Mouse (Mus musculus): ENCODE data around the gene Tmem260.
"Not testable (repeated sequence)": the region's sequence is repeated elsewhere in the genome, so short reads cannot be mapped to it uniquely, and the experiment has no call there.

Gene Tmem260

DNA sequence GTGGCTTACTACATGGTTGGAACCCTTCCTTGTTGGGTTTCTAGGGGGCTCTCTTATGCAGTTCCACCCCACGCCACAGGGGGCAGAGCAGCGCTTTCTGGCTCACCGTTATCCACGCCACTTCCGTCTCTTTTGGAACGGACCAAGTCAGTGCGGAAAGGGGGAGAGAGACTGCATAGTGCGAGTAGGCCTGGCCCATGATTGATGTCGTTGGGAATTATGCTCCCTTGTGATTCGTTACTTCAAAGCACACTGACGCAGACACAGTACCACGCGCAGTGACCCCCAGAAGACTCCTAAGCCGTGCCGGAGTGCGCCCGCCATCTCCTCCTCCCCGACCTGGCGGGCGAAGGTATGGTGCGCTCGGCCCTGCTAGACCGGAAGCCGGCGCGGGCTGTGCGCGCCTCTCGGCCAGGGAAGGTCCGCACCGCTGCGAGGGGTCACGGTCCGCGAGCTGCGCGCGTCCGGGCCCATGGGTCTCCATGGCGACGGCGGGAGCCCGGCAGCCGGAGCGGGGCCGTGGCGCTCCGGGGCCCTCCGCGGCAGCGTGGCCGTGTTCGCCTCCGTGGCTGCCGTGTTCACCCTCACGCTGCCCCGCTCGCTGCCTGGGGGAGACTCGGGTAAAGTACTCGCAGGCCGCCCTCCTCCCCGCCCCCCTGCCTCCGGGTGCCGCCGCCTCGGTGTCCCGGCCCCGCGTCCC, at the start of gene Tmem260:
Gene Tmem260 (plus strand): TSS at position 141 of the 700 bp plus-strand sequence.
- in situ Hi-C loops (cut with MseI, MboI), result no loop called here

DNA sequence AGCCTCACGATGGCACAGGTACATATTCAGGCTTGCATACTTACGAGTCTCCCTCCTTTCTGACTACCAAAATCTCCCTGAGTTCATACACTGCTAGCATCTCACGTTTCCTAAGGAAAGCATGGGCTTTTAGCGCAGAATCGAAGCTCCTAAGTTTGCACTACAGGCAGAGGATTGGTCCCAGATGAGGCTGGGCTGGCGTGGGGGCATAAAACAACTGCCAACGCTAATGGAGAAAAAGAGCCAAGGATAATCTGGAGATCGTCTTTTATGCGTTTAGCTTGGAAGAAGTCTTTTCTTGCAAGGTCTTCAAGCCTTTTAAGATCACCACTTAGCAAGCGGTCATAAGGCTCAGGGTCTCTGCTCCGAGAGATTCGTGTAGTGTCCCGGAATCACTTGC, 39.8 kb upstream of the Tmem260 start:
- in situ Hi-C loops (cut with MseI, MboI), result no loop called here

DNA sequence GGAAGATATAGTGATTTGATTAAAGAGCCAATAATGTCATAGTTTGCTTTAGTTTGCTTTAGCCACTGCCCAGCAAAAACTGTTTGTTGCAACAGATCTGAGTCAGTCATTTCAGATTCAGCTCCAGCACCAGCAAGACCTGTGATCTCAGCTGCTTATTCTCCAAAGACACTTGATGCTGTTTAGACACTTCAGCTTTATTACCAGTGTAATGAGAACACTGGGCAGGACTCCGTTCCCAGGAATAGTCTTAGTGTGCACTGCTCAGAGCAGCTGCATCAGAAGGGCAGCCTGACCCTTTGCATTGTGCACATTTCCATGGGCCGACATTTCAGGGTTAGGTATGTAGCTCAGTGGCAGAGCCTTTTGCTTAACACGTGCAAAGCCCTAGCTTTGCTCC, 28.9 kb upstream of the Tmem260 start:
- in situ Hi-C loops (cut with MseI, MboI), result no loop called here

DNA sequence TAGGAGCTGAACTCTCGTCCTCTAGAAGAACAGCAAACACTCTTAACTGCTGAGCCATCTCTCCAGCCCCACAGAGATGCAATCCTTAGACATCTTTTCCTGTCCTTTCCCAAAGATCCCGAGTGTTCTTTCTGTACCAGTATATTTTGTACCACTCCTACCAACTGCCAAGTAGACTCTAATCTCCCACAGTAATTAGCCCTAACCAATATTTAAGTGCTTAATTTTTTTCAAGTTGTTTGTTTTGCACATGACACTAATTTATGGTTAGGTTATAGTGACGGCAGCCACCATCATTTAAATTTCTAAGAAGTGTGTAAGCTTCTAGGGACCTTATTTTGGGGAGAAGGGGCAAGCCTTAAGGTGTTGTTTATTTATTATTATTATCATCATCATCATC, 27.7 kb upstream of the Tmem260 start:
- in situ Hi-C loops (cut with MseI, MboI), result no loop called here

DNA sequence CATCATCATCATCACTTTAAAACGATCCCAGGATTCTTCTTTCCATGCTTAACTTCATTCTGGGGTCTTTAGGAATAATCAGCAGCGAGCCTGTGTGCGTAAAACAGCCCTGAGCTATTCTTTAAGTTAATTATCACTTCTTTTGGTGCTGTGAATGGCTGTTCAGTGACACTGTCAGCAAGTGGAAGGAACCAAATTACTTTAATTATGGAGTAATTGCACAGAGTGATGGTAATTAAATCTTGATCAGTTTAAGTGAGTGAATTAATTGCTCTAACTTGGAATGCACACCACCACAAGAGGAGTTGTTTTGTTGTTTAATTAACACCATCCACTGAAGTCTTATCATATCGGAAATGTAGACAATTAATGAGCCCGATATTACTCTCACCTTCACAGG, 27.3 kb upstream of the Tmem260 start:
- in situ Hi-C loops (cut with MseI, MboI), result no loop called here

DNA sequence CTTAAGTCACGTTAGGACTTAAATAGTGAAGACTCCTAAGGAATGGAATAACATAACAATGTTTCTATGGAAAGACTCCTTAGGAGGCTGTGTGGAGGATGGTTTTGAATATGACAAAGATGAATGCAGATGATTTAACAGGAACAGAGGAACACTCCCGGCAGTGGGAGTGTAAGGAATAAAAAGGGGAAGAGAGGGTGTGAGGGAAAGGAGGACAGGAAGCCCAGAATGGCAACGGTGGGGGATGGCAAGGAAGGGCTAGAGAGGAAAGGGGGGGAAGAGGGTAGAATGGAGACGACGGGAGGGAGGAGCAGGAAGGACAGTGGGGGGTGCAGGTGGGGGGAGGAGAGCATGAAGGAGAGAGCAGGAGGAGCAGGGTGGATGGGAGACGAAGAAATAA, 24.4 kb upstream of the Tmem260 start:
- in situ Hi-C loops (cut with MseI, MboI), result no loop called here

DNA sequence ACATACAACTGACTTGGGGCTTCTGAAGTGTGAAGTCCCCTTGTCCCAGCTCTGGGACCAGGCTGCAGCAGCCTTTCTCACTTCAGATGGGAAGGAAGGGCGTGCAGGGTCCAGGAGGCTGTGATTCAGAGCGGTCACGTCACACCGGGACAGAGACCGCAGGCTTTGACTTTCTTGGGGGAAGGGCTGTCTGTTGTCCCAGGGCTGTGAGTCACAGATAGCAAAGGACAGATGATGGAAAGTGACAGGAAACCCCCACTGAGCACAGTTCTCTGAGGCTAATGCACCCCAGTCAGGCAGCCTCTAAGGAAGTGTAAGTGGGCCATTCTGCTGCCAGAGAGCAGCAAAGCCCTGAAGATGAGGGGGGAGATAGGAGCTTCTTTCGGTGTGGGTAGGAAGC, 23.9 kb upstream of the Tmem260 start:
- in situ Hi-C loops (cut with MseI, MboI), result no loop called here

DNA sequence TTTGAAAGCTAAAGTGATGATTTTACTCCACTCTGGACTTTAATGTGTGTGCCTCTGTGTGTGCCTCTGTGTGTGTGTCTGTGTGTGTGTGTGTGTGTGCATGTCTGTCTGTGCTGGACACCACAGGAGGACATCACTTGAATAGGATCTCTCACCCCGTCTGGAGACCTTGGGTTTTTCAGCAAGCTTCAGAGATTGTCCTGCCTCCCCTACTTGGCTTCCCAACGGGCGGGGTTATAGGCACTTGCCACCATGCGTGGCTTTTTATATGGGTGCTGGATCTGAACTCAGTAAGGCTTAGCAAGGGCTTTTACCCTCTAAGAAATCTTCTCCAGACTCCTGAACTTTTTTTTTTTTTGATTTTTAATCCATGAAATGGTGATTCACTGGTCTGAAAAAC, 23.5 kb upstream of the Tmem260 start:
- in situ Hi-C loops (cut with MseI, MboI), result no loop called here

DNA sequence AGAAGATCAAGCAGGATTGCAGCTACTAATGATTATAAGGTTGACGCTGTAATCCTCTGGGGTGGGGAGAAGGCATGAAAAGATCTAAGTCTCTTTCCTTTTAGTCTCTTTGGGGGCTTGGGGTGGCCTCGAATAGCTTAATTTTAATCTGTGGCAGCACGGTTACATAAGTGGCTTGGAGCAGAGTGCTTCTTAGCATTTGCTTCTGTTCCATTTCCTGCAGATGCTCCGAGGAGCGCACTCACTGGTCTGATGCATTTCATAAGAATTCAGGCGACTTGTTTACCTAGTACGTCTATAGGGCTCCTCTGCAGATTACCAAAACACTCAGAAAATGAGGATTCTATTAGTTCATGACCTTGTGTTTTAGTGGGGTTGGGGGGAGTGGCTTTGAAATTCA, 23.0 kb upstream of the Tmem260 start:
- in situ Hi-C loops (cut with MseI, MboI), result no loop called here

DNA sequence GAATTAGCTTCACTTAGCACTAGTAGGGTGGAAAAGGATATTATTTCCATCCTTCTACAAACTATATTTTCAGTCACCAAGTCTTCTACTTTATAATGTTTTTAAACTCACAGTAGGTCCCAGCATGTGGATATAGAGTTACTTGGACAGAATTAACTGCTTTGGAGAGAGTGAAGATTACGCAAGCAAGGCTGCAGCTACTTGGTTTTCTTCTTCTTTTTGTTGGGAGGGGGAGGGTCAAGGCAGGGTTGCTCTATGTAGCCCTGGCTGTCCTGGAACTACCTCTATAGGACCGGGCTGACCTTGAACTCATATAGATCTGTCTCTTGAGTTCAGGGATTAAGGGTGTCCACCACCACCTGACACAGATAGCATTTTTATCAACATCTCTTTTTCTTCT, 13.9 kb upstream of the Tmem260 start:
- in situ Hi-C loops (cut with MseI, MboI), result no loop called here

DNA sequence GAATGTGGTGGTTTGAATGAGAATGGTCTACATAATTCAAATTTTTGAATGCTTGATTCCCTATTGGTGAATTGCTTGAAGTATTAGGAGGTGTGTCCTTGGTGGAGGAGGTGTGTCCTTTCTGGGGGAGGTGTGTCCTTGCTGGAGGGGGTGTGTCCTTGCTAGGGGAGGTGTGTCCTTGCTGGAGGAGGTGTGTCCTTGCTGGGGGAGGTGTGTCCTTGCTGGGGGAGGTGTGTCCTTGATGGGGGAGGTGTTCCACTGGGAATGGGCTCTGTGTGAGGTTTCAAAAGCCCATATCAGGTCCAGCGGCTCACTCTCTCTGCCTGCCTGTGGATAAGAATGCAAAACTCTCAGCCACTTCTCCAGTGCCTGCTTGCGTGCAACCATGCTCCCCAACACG, 2.1 kb upstream of the Tmem260 start:
- in situ Hi-C loops (cut with MseI, MboI), result no loop called here

DNA sequence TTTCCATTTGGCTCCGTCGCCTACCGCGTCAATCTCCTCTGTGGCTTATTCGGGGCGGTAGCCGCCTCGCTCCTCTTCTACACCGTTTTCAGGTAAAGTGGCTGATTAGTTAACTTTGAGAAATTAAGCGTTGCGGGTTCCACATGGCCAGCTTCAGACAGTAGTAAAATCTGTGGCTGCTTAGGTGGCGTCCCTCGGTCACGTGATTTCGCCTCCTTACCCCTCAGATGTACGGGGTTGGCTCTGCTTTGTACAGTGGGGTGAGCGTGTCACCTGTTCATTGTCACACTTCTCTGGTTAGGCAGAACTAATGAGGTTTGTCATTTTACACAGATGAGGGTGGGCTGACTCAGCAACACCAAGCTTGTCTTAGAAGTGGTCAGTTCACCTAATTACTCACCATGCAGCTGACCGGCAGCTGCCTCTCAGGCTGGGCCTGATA, 6.1 kb downstream of the Tmem260 start:
- in situ Hi-C loops (cut with MseI, MboI), result no loop called here

DNA sequence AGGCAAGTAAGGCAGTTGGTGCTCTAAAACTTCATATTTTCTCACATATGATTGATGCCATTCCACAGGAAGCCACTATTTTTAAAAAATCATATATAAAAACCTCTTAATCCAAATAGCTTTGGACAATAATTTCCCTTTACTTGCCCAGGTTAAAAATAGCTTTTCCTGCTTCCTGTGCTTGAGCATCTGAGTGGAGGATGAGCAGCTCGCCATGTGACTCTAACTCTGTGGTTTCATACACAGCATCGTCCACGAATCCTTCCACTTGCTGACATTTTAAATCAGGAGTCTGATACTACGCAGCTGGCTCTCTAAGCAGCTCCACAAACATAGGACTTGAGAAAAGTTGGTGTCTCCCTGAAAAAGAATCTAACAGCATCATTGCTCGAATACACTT, 7.5 kb downstream of the Tmem260 start:
- in situ Hi-C loops (cut with MseI, MboI), result no loop called here

DNA sequence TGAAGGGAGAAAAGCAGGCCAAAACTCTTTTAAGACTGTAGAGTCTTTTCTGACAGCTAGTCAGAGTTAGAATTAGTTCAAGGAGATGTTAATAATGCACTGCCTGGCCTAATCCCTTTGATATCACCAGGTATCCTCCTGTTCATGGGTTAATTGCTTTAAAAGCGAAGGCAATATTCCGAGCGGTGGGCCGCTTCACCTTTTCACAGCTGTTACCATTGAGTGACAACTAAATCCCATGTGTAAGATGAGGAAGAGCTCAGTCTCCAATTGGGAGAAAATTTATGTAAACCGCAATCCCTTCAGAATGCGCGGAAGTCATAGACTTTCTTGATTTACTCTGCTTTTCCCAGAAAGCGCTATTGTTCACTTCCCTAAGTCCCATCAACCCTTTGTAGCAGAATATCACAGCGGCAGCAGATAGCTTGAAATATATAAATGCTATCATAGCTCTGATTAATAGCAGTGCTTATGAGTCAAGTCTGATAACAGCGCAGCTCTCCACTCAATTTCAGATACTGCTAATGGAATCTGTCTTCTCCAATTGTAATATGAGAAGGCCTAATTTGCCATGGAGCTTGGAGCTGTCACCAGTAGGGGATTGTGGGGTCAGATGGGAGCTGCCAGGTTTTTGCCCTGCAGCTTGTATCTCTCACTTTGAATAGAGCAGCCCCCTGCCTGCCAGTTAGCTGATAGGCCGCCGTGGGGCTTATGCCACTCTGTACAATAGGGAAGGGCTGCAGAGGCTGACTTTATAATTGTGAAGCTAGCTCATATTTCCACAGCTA, 10.6 kb downstream of the Tmem260 start:
- in situ Hi-C loops (cut with MseI, MboI), result no loop called here

DNA sequence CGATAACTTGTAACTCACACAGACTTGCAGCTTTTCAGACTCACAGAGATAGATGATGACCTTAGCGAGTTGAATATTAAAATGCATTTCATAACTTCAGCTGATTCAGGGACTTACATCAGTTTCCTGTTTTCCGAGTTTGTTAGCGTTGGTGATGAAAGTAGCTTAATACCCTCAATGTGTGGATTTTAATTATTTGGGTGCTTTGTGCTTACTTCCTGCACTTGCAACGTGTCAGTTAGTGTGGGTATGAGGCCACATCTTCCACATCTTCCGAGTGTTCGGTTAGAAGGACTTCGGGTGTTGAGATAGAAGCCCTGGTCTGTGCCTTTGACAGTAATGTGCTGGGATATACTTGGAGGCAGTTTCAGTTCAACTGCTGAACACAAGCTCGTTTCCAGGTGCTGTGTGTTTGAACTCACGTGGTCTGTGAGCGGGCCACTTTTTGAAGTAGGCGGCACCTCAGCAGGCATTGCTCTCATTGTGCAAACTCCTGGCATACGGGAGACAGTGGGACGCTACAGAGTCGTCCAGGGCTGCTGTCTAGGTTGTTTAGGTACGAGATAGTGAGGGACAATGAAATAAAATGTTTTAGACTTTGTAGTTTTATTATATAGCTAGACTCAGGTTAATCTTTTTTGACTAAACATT, 11.5 kb downstream of the Tmem260 start:
- in situ Hi-C loops (cut with MseI, MboI), result no loop called here

DNA sequence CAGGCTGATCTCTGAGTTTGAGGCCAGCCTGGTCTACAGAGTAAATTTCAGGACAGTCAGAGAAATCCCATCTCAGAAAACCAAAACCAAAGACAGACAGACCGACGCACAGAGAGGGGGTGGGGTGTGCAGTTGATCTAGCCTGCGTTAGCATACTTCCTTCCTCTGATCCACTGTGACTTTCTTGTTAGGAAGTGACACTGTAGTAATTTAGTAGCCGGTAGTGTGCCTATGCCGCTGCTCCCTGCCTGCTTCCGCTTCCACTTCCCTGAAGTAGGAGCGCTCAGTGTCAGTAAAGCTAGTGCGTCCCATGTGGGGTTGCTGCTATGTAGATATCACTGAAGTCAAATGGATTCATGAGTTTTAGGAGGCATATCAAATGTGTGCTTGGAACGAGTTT, 13.0 kb downstream of the Tmem260 start:
- in situ Hi-C loops (cut with MseI, MboI), result no loop called here

DNA sequence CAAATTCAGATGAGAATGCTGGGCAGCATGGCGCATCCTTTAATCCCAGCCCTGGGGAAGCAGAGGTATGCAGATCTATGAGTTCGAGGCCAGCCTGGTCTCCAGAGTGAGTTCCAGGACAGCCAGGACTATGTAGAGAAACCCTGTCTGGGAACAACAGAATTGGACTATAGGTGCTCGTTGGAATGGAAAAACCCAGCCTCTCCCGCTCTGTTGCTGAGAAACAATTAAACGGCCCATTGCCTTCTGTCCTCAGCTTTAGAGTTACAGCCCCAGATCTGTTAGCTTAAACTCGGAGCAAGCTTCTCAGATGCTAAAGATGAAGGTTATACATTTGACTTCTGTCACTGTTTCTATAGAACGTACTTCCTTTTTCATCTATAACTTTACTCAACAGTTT, 22.4 kb downstream of the Tmem260 start:
- in situ Hi-C loops (cut with MseI, MboI), result no loop called here

DNA sequence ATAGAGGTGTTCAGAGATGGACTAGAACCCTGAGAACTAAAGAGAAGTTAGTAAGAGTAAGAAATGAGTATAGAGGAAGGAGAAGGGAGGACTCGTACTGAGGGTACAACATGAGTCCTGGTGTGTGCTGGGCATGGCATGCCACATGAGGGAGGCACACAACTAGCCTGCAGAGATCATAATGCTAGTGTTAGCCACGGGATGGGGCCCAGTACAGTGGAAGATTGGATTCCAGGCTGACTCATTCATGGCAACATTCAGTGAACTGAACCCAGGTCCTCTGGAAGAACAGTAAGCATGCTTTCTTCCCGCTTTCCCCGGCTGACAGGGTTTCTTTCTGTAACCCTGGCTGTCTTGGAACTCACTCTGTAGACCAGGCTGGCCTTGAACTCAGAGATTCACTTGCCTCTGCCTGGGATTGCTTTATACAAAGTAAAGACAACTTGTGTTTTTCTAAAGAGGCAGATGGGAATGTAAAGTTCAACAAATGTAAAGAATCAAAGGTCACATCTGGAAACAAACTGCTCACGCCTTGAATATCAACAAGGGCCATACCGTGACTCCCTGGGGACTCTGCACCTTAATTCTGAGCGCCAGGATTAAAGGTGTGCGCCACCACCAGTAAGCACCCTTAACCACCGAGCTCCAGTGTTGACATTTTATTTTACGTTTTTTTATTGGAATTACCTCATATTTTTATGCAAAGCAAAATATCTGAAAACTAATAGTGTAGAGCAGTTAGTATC, 25.0 kb downstream of the Tmem260 start:
- in situ Hi-C loops (cut with MseI, MboI), result no loop called here

DNA sequence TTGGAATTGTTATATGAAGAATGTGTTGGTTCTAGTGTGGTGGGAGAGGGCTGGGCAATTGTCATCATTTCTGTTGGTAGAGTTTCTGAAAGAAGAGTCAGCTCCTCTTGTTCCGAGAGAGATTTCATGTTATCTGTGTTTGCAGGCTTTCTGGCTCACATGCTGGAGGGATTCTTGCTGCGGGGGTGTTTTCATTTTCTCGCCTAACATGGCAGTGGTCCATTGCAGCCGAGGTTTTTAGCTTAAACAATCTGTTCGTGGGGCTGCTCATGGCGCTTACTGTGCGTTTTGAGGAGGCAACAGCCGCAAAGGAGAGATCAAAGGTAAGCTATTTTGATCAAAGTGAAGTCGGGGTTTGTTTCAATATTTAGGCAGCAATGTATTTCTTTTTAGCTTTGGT, 26.3 kb downstream of the Tmem260 start:
- in situ Hi-C loops (cut with MseI, MboI), result no loop called here

DNA sequence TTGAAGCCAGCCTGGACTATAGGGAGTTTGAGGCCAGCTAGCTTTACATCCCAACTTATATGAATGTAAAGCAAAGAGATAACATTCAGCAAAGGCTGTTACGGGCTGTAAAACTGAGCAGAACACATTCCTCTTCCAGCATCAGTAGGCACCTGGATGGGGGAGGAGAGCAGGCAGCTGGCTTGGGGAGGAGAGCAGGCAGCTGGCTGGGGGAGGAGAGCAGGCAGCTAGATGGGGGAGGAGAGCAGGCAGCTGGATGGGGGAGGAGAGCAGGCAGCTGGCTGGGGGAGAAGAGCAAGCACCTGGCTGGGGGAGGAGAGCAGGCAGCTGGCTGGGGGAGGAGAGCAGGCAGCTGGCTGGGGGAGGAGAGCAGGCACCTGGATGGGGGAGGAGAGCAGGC, 29.4 kb downstream of the Tmem260 start:
- in situ Hi-C loops (cut with MseI, MboI), result no loop called here

DNA sequence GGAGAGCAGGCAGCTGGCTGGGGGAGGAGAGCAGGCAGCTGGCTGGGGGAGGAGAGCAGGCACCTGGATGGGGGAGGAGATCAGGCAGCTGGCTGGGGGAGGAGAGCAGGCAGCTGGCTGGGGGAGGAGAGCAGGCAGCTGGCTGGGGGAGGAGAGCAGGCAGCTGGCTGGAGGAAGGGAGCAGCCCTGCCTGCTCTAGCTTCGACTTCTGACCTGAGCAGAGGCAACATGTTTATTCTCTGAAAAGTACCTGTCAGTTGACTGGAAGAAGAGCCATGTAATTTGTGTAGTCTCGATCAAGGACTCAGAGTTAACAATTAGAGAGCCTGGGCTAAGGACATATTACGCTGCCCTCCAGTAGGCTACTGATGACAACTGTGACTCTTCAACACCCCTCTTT, 29.9 kb downstream of the Tmem260 start:
- in situ Hi-C loops (cut with MseI, MboI), result not testable (repeated sequence)

DNA sequence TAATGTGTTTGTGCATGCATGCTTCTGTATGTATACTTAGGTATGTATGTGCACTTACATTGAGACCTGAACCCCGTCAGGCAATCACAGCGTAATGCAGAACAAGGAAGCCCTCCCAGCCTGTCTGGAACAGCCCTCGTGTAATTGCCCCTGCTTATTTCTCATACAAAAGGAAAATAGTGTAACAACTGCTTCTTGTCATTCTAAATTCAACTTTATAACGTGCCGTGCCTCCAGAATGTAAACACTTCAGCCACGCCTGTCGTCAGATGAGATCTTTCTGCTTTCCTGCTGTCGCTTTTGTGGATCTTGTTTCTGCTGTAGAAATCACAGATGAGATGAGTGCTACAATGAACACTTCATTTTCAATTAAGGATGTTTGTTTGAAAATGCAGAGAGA, 30.4 kb downstream of the Tmem260 start:
- in situ Hi-C loops (cut with MseI, MboI), result no loop called here

Measured in mouse trophoblast stem cell (cell line).